Mouse (Mus musculus) G1E (cell line): ENCODE results near the gene Crocc.

Experiments used
- CTCF ChIP-seq: IDR thresholded peaks from 2 replicates; pipeline ENCODE4 v1.5.1; 2012; ENCODE audit warnings: low read depth, low read length, inconsistent platforms, mixed read lengths
- GATA1 ChIP-seq: IDR thresholded peaks from 2 replicates; pipeline ENCODE4 v1.6.1; 2012; ENCODE audit warnings: borderline replicate concordance, low read length, inconsistent platforms, mixed read lengths
- POLR2AphosphoS5 ChIP-seq: IDR thresholded peaks from 2 replicates; pipeline ENCODE4 v1.6.1; 2012; ENCODE audit warnings: low read depth, low read length, inconsistent platforms; ENCODE audit not compliant: insufficient replicate concordance
- TAL1 ChIP-seq: conservative IDR thresholded peaks from 2 replicates; pipeline ENCODE4 v1.6.1; 2012; ENCODE audit warnings: low read depth, low read length, inconsistent platforms, mixed read lengths

GRCm38 (mm10) chr4:141010526-141010925, 49.8 kb downstream of the Crocc start:
- TF ChIP-seq GATA1 (no peak), POLR2AphosphoS5 (no peak), CTCF (no peak), TAL1 (no peak)
